Mouse (Mus musculus): ENCODE measurements at regions not wholly inside any gene's neighbourhood (a gene's known extent, or its start where the extent isn't known, plus 50 kb on each side); places are given as distances from the start of the nearest gene placed in this dataset.

DNA sequence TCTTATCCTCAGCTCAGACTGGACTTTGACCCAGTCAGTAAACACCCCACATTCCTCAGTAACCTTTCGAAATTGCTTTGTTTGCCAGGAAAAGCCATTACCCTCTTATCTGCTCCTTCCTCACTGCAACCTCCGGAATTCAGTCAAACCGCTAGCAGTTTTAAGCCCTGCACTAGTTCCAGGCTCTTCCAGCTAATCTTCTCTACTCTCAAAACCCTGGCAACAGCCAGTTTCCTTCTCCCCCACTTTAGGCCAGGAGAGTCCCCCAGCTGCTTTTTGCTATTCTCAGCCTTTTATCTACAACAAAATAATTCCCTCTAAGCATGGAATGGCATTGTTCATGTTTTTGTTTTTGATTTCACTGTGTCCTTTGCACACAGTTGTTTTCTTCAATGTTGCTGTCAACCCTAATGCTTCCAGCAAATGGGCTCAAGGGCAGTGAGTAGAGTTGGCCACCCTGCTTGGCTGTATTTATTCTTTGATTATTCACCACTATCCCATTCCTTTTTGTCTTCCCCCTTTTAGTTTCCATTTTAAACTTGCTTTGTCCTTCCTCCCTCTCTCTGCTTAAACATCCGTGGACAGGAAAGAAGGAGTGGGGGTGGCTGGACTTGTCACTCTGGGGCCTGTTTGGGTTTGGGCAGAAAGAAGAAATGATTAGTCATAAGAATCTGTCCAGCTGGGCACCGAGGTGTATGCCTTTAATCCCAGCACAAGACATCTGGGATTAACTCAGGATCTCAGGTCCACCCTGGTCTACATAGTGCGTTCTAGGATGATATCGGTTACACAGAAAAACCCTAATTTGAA is 73.5 kb upstream of the Zcchc13 start:
- TF ChIP-seq CTCF (IDR thresholded peaks at IDR 0.05; ENCODE audit: extremely low read depth, insufficient read depth, insufficient read length, insufficient replicate concordance) (no peak), POLR2A (IDR thresholded peaks at IDR 0.05; ENCODE audit: low read depth, low read length) (no peak)

Data from spleen, adult 2 months (tissue).